Mouse (Mus musculus) liver, adult 2 months (tissue): Measurements from ENCODE around the gene Arl15.

Experiments
- CTCF ChIP-seq: fragments of 200-500 bp; IDR thresholded peaks from 2 replicates; pipeline ENCODE4 v1.5.1; 2011; ENCODE audit warnings: low read depth, low read length, control low read depth
- POLR2A ChIP-seq: fragments of 200-500 bp; IDR thresholded peaks from 2 replicates; pipeline ENCODE4 v1.6.1; 2011; ENCODE audit warnings: low read length, control low read depth; ENCODE audit not compliant: insufficient read depth; ENCODE audit errors: extremely low read depth

- no peak for TF ChIP-seq CTCF
- TF ChIP-seq POLR2A = no peak
Observed at GRCm38 (mm10) chr13:114190898-114191297, 396.6 kb downstream of the Arl15 start.
